Mouse (Mus musculus): ENCODE results near the gene Glrx2.
A peak's percentile ranks its signal among the peaks of the same experiment; 100 is the strongest.
"Not testable (repeated sequence)": the region's sequence is repeated elsewhere in the genome, so short reads cannot be mapped to it uniquely, and the experiment has no call there.

The Glrx2 gene

DNA sequence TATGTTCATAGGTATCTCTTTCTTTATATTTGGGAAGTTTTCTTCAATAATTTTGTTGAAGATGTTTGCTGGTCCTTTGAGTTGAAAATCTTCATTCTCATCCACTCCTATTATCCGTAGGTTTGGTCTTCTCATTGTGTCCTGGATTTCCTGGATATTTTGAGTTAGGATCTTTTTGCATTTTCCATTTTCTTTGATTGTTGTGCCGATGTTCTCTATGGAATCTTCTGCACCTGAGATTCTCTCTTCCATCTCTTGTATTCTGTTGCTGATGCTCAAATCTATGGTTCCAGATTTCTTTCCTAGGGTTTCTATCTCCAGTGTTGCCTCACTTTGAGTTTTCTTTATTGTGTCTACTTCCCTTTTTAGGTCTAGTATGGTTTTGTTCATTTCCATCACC is at the start of gene Glrx2:
Glrx2 (plus strand) TSS at position 301 of the 400 bp plus-strand sequence.
- DNase-seq: not testable (repeated sequence)

DNA sequence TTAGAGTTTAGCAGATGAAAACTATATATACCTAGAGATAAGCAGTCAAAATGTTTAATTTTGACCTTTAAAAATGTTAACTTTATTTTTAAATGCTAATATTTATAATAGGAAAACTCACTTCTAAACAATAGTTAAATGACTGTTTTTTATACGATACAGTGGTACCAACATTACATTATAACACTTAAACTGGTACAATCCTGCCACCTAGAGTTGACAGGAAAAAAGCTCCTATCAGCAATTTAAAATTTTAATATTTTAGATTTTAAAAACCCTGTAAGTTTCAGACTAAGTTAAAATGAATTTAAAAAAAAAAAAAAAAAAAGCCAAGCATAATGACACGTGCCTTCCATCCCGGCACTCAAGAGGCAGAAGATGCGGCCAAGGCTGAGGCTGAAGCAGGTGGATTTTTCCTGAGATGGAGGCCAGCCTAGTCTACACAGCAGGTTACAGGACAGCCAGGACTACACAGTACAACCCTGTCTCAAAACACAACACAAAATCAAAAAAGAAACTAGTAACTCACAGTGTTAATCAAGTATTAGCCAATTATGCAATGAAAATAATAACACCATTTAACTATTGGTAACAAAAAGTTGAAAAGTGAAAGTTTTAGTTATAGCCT is 40.3 kb upstream of the Glrx2 start:
- DNase-seq: peak; percentile 7

DNA sequence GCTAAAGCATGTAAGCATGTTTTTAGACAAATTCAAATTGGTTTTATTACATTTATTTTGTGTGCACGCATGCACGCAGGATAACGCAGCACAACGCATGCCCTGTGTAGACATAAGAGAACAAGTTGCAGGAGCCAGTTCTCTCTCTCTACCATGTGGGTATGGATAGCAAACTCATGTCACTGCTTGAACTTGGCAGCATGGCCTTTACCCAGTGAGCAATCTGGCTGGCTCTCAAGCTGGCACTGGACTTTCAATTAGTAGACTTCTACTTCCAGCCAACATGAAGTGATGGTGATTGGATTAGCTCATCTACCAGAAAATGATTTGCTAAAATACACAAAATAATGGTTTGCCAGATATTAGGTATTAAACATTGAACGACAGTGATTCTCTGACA is 35.0 kb upstream of the Glrx2 start:
- DNase-seq: no peak

DNA sequence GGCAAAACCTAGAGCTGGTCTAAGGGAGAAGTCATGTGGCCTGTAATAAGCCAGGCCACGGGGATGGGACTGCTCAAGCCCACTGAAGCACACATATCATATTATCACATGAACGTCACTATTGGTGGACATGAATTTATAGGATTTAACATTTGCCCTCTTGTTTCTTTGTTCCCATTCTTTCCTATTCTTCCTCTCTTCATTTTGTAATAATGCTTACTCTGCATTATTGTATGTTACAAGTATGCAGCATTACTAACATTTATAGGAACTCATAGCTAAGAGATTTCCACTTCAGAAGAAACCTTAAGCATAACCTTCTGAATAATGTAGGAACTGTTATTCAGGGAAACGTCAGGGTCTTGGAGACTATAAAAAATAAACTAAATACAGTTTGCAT is 31.3 kb upstream of the Glrx2 start:
- DNase-seq: no peak

DNA sequence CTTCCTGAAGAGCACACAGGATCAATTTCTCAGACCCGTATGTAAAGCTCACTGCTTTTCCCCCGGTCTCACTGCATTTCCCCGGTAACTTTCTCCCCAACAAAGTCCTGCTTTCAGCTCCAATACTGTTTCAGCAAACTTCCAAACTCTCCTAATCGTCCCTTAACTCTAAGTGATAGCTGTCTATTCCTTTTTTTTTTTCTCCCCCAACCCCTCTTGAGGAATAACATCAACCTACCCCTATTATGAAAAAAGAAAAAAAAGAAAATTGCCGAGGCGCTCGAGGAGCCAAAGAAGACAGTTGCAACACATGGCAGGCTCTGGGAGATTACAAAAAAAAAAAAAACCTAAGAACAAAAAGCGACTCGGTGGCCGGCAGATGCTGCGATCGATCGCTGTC is 14.4 kb upstream of the Glrx2 start:
- DNase-seq: peak; percentile 7

DNA sequence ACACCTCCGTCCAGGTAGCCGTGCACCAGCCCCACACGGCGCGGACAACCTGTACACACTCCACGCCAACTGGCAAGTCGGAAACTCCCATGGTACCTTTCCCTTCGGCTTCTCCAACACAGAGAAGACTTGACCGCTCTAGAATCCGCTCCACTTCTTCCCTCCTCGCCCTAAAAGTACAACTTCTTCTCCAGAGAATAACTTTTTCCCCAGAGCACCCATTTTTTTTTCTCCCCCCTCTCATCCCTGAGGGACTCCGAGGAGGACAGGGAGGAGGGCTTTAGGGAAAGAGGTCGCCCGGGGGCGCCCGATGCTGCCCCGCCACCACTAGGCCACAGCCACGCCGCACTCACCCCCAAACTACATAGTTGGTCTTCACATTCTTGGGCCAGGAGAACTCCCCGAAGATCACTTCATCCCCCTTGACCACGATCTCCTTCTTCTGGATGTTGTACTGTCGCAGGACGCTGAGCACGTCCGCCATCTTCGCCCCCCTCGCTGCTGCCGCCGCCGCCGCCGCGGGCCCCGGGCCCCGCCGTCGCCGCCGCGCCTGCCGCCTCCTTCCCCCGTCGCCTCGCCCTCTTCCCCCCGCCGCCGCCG is 13.9 kb upstream of the Glrx2 start:
- no peak for DNase-seq

DNA sequence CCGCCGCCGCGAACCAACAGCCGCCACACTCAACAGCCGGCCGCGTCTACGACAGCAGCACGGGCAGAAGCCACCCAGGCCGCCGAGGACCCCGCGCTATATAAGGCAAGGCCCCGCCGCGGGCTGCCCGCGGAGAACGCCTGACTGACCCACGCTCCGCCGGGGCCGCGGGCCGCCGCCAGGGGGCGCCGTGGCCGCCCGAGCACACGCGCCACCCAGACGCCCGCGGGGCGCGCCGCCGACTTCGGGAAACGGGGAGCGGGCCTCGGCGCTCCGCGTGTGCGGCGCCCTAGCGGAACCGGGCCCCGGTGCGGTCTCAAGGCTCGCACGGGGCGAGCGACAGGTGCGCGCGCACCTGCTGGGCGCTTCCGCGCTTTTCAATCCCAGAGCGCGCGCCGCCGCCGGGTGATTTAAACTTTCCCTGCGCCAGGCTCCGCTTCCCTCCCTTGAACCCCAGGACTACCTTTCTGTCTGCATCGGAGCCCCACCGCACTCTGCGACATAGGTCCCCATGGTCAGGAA is 13.3 kb upstream of the Glrx2 start, which contains the start of gene Cdc73:
Cdc73 (minus strand) TSS at position 153 of the 522 bp plus-strand sequence.
- peak; percentile 95 for DNase-seq

DNA sequence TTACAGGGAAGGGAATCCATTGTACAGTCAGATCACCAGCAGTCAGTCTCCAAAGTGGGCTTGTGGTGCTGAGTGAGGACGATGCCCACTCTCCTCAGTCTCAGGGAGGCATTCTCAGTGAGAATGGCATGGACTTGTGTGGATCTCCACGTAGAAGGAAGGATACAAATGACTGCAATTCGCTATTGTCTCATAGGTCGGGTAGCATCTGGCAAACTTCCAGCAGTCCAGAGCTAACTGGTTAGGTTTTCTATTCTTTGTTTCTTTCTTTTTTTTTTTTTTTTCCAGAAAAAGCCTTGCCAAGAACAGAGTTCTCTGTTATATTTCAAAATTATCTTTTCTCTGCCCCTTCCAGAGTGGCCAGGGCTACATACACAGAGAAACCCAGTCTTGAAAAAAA is 9.1 kb upstream of the Glrx2 start:
- DNase-seq: no peak

DNA sequence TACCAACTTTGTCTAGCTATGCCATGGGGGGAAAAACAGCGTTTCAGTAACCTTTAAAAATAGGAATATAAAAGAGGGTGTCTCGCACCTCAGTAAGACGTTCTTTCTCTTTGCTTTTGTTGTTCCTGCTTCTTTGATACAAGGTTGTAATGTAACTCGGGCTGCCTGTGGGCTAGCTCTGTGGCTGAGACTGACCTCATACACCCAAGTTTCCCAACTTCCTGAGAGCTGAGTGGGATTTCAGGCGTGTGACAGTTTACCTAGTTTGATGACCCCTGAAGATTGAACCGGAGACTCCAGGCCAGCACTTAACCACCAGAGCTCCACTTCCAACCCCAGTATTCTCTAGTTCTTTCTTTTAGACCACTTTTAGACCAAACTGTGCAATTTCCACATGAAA is 7.8 kb upstream of the Glrx2 start:
- no peak for DNase-seq

DNA sequence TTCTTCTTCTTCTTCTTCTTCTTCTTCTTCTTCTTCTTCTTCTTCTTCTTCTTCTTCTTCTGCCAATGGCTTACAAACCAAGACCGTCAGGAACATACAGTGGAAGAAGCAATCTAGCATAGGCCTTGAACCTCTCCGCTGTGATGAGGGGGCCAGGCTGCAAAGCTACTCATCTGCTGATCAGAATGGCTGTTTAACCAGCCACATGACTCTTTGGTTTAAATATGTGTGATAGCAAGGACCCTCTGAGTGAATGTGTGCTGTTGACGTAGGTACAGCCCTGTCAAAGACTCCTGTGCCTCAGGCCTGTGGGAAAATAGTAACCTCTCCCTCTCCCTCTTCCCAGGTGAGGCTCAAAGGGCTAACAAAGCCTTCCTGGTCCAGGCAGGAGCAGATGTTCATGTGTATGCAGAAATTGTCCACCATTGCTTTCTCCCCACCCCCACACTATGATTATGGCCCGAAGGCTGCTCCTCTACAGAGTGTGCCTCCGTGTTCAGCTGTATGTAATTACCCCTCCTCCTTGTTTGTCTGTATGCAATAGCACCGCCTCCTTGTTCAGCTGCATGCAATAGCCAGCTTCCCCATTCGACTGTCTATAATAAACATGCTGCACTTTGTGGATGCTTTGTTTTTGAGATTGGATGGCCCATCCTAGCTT is 6.0 kb upstream of the Glrx2 start:
- peak; percentile 11 for DNase-seq

DNA sequence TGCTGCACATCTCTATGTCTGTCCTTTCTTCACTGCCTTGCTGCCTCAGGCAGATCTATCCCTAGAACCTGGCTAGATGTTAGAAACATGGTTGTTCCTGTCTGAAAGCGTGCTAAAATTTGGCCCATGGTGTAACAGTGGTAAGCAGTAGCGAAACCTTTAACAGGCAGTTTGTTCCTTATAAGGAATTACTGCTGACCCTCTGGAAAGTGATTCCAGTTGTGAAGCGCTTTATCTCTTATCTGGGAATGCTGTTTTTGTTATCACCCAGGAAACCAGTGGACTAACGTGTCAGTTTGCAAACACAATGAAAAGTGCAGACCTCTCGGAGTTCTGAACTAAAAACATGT is 5.5 kb upstream of the Glrx2 start:
- no peak for DNase-seq

DNA sequence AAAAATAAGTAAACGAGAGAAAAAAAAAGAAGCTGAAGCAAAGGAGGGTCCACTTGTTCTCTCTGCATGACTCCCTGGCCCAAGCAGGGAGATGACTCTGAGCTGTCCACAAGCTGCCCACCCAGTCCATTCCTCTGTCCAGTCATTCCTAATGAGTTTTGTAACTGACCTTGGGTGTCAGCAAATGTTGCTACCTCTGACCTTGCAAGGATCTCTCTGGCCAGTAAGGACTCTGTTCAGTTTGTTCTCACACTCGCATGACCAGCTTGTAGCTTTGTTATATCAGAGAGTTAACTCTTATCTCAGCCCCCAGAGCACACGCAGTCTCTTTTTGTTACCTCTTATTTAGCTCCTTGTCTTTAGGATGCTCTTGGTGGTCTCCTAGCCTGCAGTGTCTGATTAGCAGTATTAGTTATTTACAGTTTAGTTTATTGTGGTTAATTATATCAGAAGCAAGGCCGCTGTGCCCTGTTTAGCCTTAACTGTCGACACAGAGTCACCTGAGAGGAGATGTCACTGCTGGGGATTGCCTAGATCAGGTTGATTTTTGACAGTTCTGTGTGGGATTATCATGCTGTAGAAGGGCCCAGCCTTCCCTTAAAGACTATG is 8.4 kb downstream of the Glrx2 start:
- DNase-seq: no peak

DNA sequence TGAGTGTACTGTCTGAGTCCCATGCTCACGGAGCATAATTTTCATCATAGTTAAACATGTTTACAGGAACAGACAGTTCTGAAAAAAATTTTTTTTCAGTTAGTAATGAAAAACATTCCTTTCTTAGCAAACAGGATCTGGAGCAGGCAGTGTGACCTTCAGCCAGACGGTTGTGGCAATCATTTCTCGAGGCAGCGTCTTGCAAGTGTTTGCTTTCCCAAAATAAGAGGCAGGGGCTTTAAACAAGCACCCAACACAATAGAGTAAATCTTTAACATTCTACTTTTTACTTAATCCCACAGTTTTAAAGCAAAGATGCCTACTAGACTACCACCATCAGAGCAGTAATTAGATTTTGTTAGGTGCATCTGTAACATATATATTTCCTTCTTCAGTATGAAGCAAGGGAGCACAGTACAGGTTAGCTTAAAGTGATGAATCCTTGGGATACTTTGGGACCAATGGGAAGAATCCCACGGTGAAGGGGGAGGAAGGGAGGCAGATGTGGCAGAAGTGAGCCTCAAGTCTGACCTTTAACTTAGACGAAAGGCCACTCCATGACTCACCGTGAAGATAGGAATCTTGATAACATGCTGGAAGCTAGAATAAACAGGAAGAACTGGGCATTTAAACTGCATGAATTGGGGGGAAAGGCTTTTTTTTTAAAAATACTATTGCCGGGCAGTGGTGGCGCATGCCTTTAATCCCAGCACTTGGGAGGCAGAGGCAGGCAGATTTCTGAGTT is 11.7 kb downstream of the Glrx2 start:
- no peak for DNase-seq

DNA sequence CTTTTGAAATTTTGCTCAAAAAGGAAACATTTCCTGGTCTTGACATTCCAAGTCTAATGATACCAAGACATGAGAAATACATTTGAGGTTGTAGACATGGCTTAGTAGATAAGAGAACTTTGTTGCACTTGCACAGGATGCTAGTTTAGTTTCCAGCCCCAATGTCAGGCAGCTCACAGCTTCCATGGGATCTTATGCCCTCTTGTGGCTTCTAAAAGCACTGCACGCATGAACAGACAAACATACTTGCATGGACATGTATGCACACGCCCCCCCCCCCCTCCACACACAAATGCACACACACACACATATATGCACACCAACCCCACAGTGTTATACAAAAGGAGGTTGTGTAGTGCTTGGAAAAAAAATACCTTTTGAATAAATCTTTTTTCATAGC is 14.8 kb downstream of the Glrx2 start:
- DNase-seq: peak; percentile 41

DNA sequence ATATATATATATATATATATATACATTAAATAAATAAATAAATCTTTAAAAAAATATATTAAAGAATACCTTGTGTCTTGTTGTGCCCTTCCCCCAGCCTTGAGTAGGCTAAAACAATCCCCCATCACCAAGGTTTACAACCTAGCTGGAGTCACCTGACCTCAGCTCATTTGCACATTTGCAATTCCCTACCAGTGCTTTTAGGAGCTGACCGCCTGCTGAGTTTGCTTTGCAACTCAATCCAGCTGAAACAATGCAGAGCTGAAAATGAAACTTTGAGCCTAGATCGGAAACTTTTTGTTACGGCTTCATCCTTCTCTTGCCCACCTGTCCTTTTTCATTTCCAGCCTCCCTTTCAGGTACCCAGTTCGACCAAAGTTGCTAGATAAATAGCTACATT is 15.6 kb downstream of the Glrx2 start:
- DNase-seq: no peak

DNA sequence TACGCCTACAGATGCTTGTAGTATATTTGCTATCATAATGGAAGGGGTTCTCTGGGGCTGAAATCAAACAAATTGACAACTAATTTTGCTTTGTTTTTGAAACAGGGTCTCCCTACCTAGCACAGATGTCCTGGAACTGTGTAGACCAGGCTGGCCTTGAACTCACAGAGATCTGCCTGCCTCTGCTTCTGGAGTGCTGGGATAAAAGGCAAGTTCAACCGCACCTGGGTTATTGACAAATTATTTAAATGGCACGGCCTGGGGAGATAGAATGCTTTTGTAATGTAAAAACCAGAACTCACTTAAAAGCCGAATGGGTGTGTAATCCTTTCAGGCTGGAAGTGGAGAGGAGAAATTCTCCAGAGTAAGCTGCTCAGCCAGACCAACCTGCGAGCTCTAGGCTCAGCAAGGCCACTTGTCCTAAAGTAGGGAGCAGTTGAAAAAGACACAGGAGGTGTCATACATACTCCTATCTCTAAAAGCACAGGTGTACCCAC is 17.8 kb downstream of the Glrx2 start:
- no peak for DNase-seq

DNA sequence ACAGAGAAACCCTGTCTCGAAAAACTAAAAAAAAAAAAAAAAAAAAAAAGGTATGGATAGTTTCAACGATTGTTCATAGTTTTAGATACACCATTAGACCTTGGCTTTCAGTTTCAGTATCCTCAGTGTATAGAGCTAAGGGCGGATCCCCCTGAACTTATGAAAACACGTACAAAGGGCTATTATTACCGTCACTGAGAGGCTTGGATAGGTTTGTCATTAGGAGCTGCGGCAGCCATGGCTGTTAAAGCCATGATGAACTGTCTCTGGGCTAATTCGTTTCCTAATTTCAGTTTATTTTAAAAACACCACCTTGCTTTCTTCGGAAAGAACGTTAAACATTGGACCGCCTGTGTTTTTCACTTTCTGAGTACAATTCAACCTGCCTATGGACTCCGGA is 22.7 kb downstream of the Glrx2 start:
- peak; percentile 26 for DNase-seq

DNA sequence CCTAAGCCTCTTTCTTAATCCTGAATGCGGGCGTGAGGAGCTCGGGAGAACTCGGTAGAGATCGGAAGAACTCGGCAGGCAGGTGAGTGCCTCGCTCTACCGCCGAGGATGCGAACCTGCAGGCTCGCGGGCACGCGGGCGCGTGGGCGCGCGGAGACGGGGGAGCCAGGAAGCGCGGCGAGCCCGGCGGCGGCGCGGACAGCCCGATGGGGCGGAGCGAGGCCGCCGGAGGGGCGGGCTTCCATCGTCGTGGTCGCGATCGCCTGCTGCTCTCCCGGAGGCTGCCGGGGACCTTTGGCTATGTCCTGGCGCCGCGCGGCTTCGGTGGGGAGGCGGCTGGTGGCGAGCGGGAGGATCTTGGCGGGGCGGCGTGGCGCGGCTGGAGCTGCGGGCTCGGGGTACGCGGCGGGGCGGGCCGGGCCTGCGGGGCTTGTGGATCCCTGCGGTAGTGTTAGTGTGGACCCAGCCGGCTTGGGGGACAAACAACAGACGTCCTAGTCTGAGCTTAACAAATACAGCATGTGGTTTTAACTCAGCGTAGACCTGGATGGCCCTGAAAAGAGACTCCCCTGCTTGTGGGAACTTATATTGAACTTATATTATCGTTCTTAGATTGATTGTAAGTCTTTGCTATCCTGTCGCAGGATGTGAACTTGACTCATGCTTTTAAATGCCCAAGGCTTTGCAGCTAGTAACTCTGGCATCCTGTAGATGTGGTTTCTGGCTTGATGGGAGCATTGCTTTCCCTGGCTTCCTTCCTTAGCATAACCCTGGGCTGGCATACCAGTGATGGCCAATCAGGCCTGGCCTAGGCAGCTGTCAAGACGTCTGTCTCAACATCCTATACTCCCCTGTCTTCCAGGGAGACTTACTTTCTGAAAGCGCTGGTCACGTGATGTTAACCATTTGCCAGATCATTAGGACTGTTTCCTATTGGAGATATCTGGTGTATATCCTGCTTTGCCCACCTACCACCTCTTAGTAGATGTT is 23.5 kb downstream of the Glrx2 start:
- peak; percentile 89 for DNase-seq

DNA sequence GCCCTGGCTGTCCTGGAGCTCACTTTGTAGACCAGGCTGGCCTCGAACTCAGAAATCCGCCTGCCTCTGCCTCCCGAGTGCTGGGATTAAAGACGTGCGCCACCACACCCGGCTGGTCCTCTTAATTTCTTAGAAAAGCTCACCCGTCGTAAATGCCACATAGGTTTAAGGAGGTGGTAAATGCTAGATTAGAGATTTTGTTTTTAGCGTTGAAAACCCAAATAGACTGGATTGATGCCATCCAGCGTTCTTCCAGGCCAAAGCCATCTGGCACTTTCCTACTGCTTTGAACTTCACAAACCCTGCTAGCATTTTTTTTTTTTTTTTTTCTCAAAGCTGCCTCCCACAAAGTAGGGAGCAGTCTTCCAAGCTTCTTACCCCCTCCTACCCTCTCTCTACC is 24.4 kb downstream of the Glrx2 start:
- DNase-seq: no peak

DNA sequence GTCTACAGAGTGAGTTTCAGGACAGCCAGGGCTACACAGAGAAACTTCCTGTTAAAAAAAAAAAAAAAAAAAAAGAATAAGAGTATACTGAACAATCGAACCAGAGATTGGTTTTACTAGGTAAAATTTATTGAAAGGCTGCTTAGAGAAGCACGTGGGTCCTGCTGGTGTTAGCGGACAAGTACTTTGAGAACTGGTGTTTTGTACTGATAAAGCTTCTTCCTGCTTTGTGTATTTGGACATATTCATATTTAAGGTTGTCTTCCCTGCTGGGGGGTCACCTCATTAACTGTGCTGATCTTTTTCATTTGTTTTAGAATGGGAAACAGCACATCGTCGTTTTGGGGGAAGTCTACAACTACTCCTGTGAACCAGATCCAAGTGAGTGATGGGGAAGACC is 25.2 kb downstream of the Glrx2 start:
- DNase-seq: no peak

DNA sequence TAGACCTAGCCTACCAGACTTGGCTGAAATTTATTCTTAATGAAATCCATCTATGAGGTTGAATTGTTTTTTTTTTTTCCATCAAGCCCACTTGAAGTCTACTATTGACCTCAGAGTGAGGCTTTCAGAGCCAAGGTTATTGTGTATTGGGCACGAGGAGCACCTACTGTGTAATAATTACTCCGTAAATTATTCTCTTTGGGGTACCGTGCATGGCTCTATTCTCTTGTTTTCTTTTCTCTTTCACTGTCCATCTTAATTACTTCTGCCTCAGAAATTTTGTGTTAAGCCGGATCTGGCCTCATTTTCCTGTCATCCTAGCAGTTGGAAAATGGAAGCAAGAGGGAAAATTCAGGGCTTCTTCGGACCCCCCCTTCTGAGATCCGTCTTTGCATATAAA is 26.0 kb downstream of the Glrx2 start:
- peak; percentile 86 for DNase-seq

DNA sequence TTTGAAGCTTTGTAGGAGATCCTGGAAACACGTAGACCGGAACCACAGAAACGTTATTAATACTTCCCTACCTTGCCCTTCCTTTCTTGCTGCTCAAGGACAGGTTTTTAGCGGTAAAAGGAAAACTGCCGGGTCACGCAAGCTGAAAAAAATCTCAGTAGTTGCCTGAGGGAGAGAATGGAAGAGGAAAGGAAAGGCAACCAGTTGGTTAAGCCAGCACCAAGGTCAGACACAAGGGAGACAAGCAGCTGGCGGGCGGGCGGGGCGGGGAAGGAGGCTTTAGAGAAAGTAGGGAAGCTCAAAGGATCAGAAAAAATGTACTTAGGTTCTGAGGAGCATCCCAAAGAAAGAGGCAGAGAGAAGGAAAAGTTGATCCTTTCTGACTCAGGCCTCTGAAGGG is 29.7 kb downstream of the Glrx2 start:
- DNase-seq: no peak
